Mouse (Mus musculus) adrenal gland (tissue): ENCODE data around the gene Rcvrn.

ENCODE experiments used
- intact Hi-C: fragments of 180-260 bp; cut with DNase I; formaldehyde crosslinking; loops from one replicate; pipeline ENCODE4 v1.15.1; 2025

Gene Rcvrn

DNA sequence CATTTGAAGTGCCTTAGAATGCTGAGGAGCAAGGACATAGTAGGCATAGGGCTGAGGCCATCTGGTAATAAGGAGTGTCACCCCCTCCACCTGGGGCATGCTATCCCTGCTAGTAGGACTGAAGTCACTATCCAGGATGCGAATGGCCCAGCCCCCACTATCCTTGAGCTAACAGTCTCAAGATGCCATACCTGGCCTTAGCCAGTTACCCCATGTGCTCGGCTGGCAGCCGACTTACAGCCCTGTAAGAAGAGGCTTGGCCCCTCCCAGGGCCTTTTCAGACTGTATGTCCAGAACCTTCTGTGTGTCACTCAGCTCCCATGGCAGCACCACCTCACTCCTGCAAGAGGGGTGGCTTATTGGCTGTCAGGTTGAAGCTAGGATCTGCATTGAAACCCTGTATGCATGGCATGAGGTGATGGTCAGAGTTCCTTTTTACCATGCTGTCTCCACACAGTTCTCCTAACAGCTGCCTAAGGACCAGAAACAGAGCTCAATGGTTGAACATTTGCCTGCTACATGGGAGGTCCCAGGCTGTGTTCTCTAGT, 26.6 kb upstream of the Rcvrn start:
- intact Hi-C loops: no loop called here

GRCm38 (mm10) chr11:67670031-67670430, 25.1 kb upstream of the Rcvrn start:
- intact Hi-C loops: no loop called here

- intact Hi-C loops: no loop called here
Observed at GRCm38 (mm10) chr11:67672140-67672539, 23.0 kb upstream of the Rcvrn start.

DNA sequence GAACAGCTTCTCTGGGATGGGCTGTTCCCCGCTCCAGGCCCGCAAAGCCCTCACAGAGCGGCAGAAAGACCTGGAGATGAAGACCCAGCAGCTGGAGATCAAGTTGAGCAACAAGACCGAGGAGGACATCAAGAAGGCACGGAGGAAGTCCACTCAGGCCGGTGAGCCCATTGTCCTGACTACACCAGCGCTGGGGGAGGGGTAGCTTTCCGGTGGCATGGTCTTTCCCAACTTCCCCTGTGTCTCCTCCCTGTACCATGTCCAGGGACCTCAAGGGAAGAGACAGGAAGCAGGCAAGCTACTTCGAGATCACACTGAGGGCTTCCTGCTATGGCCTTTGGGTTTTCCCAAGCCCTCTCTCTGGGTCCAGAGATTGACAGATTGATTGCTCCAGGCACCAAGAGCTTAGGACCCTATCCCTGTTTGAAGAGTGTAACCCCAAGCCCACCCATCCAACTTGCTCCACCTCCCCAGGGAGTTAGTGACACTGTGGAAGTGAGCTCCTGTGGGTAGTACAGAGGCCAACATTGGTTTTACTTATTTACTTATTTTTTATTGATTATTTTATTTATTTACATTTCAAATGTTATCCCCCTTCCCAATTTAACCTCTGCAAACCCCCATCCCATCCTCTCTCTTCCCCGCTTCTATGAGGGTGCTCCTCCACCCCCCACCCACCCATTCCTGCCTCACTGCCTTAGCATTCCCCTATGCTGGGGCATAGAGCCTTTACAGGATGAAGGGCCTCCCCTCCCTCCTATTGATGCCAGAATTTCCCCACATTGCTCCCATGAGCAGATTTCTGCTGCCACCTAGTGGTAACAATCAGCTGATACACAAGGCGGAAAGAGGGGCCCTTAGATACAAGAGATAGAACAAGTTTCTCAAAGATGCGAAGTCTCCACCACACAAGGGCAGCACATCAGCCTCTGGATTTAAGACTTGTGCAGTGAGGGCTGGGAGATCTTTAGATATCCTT, 19.3 kb upstream of the Rcvrn start:
- intact Hi-C loops: loop anchor here (5.0 kb wide), 1 partner anchor 564 kb away; no protein-coding TSS in a partner anchor

DNA sequence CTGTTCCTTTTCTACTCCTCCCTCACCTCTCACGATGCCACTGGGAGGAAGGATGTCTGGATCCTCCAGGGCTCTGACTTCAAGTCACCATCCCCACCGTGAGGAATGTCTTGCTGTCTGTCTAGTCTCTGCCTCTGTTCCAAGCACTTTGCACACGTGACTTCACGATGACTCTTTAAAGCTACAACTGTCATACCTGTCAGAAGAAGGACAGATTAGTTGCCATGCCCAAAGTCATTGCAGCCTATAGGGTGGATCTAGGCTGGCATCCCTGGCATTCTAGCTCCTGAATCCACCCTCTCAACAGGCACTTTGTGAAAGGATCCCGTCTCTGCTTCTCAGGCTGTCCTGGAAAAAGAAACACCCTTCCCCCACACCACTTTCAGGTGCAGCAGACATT, 15.8 kb upstream of the Rcvrn start:
- intact Hi-C loops: loop anchor here (5.0 kb wide), 1 partner anchor 567 kb away; no protein-coding TSS in a partner anchor

GRCm38 (mm10) chr11:67679930-67680329, 15.2 kb upstream of the Rcvrn start:
- intact Hi-C loops: loop anchor here (5.0 kb wide), 1 partner anchor 568 kb away; no protein-coding TSS in a partner anchor

- intact Hi-C loops: no loop called here
Observed at GRCm38 (mm10) chr11:67681871-67682270, 13.3 kb upstream of the Rcvrn start.

GRCm38 (mm10) chr11:67686109-67686508, 9.0 kb upstream of the Rcvrn start:
- intact Hi-C loops: no loop called here

DNA sequence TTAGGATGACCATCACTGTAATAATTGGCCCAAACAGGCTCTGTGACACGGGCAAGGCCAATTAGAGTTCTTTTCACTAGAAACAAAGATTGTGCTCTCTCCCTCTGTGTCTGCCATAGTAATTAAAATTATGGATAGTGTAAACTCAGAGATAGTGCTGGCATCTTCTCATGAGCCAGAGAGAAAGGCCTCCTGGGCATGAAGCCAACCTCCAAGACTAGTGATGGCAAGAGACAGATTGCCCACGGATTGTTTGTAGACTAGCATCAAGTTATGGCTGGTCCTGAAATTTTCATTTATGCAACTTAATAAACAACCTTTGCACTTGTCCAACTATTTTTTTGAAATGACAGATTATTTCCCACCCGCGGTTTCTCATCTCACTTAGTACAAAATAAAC, 17.9 kb downstream of the Rcvrn start:
- intact Hi-C loops: no loop called here

DNA sequence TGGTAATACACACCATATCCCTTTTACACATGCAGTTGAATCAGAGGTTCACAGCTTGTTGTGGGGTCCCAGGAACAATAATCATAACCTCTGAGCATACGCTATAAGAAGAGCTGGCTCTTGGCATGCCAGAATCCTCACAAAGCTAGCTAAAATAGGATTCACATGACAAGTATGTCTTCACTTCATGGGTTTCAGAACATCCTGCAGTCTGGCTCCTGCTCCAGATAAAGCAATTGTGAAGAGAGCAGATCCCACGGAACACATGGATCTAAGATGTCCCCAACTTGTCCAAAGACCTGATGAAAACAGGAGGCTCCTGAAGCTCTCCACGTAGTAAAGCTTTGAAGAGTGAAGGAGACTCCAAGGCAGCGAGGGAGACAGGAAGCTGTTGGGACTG, 20.3 kb downstream of the Rcvrn start:
- intact Hi-C loops: no loop called here

DNA sequence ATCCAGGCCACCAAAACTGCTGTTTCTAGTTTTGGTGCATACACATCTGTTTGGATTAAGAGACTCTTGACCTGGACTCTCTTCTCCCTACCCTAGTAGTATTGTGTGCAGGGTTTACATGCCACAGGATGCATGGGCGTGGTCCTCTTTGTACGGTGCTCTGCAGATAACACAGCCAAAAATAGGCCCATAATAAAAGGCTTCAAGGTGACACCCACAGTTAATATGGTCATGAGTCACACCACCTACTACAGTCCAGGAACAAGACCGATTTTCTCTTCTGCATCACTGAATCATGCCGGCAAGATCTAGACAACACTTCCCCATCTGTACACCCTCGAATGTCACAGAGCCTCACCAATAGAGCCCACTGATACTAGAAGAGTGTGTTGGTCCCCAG, 26.4 kb downstream of the Rcvrn start:
- intact Hi-C loops: no loop called here

DNA sequence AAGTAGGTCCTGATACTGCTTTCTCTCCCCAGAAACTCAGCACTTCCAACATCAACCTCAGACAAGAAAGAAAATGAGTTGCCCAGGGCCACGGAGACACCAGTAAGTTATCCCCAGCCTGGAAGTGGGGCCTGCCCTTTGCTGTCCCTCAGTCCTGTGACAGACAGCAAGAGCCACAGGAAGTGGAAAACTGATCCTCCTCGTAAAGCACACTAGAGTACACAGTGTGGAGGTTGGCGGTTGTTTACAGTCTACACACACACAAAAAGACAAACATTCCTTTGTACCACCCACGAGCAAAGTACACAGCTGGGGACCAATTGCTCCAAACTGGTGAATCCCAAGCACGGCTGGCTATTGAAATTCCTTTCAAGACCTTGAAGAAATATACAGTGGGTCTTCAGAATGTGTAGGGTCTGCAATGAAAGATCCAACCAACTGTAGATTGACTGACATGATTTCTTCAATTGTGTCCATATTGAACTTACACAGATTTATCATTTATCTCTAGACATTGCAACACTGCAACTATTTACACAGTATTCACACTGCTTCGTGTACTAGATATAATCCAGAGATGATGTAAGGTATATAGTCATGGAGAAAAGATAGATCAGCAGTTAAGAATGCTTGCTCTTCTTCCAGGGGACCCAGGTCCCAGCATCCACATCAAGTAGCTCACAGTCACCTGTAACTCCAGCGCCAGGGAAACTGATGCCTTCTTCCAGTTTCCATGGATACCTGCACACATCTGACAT, 27.5 kb downstream of the Rcvrn start:
- intact Hi-C loops: no loop called here

DNA sequence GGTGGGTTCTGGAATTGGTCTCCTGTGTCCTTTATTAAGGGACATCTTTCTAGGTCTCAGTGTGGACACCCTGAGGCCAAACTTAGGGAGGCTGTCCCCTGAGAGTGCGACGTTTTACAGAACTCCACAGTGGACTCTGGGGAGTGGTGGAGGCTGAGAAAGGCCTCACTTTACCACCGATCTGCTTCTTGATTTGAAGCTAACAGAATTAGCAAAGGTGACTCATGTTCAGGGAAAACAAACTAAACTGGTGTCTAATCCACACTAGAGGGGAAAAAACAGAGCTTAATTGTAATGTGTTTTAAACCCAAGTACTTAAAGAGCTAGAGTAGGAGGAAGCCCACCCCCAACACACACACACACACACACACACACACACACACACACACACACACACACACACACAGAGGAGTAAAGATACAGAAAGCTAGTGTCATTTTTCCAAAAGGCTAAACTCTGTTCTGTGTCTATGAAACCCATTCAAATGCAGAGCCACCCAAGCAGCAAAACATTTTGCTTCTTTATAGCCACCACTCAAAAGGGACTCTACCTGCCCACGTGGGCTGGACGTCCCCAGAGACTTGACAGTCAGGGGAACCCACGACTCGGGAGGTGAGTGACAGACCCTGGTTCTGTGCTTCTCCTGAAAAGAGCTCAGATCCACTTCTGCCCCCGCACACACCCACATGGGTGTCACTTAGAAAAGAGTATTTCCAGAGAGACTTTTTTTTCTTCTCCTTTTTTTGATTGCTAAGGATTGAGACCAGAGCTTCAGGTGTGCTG, 28.3 kb downstream of the Rcvrn start:
- intact Hi-C loops: no loop called here

DNA sequence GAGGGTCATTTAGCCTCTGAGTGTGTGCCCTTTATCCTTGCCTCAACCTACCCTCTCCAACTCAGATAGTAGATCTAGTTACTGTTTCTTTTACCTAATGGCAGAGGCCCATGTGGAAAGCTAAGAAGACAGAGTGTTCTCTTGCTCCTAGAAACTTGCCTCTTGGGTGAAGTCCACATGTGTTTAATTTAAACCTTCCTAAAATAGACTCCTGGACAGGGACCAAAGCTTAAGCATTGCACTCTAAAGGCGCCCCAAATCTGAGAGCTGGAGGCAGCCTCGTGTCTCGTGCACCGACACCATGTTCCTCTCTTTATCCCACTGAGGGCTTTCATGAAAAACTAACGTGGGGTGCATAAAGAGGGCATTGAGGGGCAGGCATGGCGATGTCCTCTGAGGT, 32.0 kb downstream of the Rcvrn start:
- intact Hi-C loops: no loop called here

GRCm38 (mm10) chr11:67728726-67729125, 33.6 kb downstream of the Rcvrn start:
- intact Hi-C loops: no loop called here

- intact Hi-C loops: no loop called here
Observed at GRCm38 (mm10) chr11:67731056-67731455, 35.9 kb downstream of the Rcvrn start.

GRCm38 (mm10) chr11:67733726-67734125, 38.6 kb downstream of the Rcvrn start:
- intact Hi-C loops: no loop called here

DNA sequence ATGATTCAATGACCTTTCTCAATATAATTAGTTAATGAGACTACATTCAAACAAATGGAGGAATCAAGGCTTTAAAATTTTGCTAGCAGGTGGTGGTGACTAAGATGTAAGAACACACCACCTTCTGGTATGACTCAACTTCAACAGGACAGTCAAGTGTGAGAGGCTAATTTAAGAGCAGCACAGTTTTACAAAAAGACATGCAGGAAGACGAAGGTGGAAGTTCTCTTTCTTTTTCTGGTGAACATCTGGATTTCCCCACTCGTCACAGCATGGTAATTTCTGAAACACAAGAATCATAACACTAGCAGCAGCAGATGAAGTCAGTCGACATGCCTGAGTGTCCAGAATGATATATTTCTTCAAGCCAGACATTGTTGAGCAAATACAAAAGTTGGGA, 39.5 kb downstream of the Rcvrn start:
- intact Hi-C loops: no loop called here

DNA sequence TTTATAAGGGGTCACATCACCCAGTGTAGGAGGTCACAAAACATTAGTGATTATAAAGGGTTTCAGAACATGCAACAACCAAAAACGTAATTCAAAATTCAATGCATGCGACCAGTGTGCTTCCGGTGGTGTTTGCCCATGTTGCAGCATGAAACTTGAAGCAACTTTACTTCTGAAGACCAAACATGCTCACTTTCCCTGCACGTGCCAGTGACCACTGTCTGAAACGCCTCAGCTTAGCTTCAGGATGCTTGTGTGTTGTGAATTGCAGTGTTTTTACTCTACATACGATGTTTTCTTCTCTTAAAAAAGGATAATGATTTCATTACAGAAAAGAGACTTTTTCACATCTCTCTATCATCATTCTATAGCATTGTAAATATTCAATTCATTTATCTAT, 43.2 kb downstream of the Rcvrn start:
- intact Hi-C loops: no loop called here

DNA sequence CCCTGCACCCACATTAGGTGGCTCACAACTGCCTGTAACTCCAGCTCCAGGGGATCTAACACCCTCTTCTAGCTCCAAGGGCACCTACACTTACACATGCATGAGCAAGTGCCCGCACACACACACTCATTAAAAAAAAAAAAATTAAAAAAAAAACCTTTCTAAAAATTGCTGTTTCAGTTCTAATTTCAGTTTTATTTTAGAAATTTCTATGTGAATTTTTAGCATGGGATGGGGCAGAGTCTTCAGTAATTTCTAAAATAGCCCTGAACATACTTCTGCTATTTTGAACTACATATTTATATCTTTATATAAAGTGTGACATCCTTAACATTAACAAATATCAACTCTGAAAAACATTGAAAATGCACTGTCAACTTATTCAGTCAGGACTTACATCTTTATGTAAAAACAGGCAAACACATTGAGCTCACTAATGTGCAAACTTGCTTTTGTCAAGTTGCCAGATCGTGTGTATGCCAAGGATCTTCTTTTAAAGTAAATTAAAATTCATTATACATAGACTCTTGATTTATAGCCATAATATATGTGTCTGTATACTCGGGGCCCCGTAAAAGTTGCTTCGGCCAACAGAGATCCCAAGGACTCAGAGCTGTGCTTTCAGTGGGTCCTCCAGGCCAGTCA, 43.8 kb downstream of the Rcvrn start:
- intact Hi-C loops: no loop called here

- intact Hi-C loops: no loop called here
Observed at GRCm38 (mm10) chr11:67741569-67741968, 46.4 kb downstream of the Rcvrn start.
